Mouse (Mus musculus): ENCODE measurements around the gene Wfdc3.
A peak's percentile ranks its signal among the peaks of the same experiment; 100 is the strongest.
"Not testable (repeated sequence)": the region's sequence is repeated elsewhere in the genome, so short reads cannot be mapped to it uniquely, and the experiment has no call there.

The Wfdc3 gene

GRCm38 (mm10) chr2:164737377-164738090 lies 8.2 kb downstream of the Wfdc3 start:
- no peak for DNase-seq (ENCODE audit: low spot score in 2 of 2)

GRCm38 (mm10) chr2:164735446-164735845 lies 10.3 kb downstream of the Wfdc3 start:
- DNase-seq (ENCODE audit: low spot score in 2 of 2), result no peak

- DNase-seq (ENCODE audit: low spot score in 2 of 2), result no peak
These were observed 10.9 kb downstream of the Wfdc3 start for GRCm38 (mm10) chr2:164734839-164735238.

GRCm38 (mm10) chr2:164733259-164733658 lies 12.5 kb downstream of the Wfdc3 start:
- no peak for DNase-seq (ENCODE audit: low spot score in 2 of 2)

GRCm38 (mm10) chr2:164731719-164732118 lies 14.0 kb downstream of the Wfdc3 start:
- no peak for DNase-seq (ENCODE audit: low spot score in 2 of 2)

- DNase-seq (ENCODE audit: low spot score in 2 of 2), result peak; percentile 52 to 65
These were observed 19.7 kb downstream of the Wfdc3 start for GRCm38 (mm10) chr2:164725895-164726619.

- DNase-seq (ENCODE audit: low spot score in 2 of 2), result no peak
These were observed 22.5 kb downstream of the Wfdc3 start for GRCm38 (mm10) chr2:164723276-164723675.

GRCm38 (mm10) chr2:164716194-164716786 lies 29.4 kb downstream of the Wfdc3 start:
- DNase-seq (ENCODE audit: low spot score in 2 of 2), result not testable (repeated sequence)

- no peak for DNase-seq (ENCODE audit: low spot score in 2 of 2)
These were observed 30.7 kb downstream of the Wfdc3 start, which contains the start of gene Spint5 for GRCm38 (mm10) chr2:164715005-164715404. TSS of gene Spint5 (plus strand) at chr2:164715305.

- DNase-seq (ENCODE audit: low spot score in 2 of 2), result no peak
These were observed 39.7 kb downstream of the Wfdc3 start for GRCm38 (mm10) chr2:164705991-164706390.

GRCm38 (mm10) chr2:164705328-164705727 lies 40.4 kb downstream of the Wfdc3 start:
- no peak for DNase-seq (ENCODE audit: low spot score in 2 of 2)

- no peak for DNase-seq (ENCODE audit: low spot score in 2 of 2)
These were observed 41.5 kb downstream of the Wfdc3 start for GRCm38 (mm10) chr2:164704235-164704634.

- DNase-seq (ENCODE audit: low spot score in 2 of 2), result no peak
These were observed 44.0 kb downstream of the Wfdc3 start for GRCm38 (mm10) chr2:164701761-164702160.

GRCm38 (mm10) chr2:164700959-164701358 lies 44.8 kb downstream of the Wfdc3 start:
- no peak for DNase-seq (ENCODE audit: low spot score in 2 of 2)

- DNase-seq (ENCODE audit: low spot score in 2 of 2), result no peak
These were observed 47.5 kb downstream of the Wfdc3 start, which contains the start of gene Spint4 for GRCm38 (mm10) chr2:164698201-164698600. TSS of gene Spint4 (plus strand) at chr2:164698501.

GRCm38 (mm10) chr2:164684807-164685206 lies 60.9 kb downstream of the Wfdc3 start, which contains the start of gene Wfdc13:
TSS of gene Wfdc13 (plus strand) at chr2:164685107.
- no peak for DNase-seq (ENCODE audit: low spot score in 2 of 2)

Measured in urinary bladder, postnatal 36 days (tissue).